In genomic region chrX:75829240-75829866, GRCm38 (mm10) we compare ENCODE assay signal across 21 mouse cellular contexts.
"Had no signal": no experiment of that assay in that cellular context is flagged by ENCODE, and none has a peak within 500 bp of the region (broad histone marks: within the 10 kb centered on the region; RNA-seq: fewer than 3 reads in every experiment).

No protein-coding gene starts in this region.

- H3K4me2 ChIP-seq: limb, embryonic 12.5 days; limb, embryonic 15.5 days; liver, embryonic 11.5 days; midbrain, embryonic 12.5 days had no signal

- H3K9ac ChIP-seq: limb, embryonic 12.5 days; limb, embryonic 15.5 days; liver, embryonic 14.5 days; liver, postnatal 0 days; midbrain, embryonic 12.5 days had no signal

- H3K9me3 ChIP-seq: limb, embryonic 12.5 days; limb, embryonic 15.5 days; midbrain, embryonic 12.5 days had no signal

- H3K4me1 ChIP-seq: limb, embryonic 12.5 days; limb, embryonic 15.5 days; midbrain, embryonic 12.5 days had no signal

- DNase-seq: kidney, adult 18-20 months; kidney, adult 9 months; kidney, postnatal 14 days; kidney, postnatal 4 days; layer of hippocampus, postnatal 36 days; liver, postnatal 0 days; right cerebral cortex, postnatal 14 days; right cerebral cortex, postnatal 4 days; thymus, adult 2 months; thymus, postnatal 14 days; thymus, postnatal 4 days had no signal

- H3K27ac ChIP-seq: layer of hippocampus, adult 2 months; left cerebral cortex, adult 2 months; limb, embryonic 12.5 days; limb, embryonic 15.5 days; liver, embryonic 14.5 days; macrophage; midbrain, embryonic 12.5 days; stomach, postnatal 0 days had no signal

- H3K36me3 ChIP-seq: limb, embryonic 12.5 days; limb, embryonic 15.5 days; midbrain, embryonic 12.5 days had no signal

- H3K4me3 ChIP-seq: layer of hippocampus, adult 2 months; left cerebral cortex, adult 2 months; limb, embryonic 12.5 days; limb, embryonic 15.5 days; midbrain, embryonic 12.5 days had no signal

- ATAC-seq: intestine, embryonic 16.5 days; liver, postnatal 0 days had no signal

- H3K27me3 ChIP-seq: limb, embryonic 12.5 days; midbrain, embryonic 12.5 days had no signal
